Mouse (Mus musculus) neural tube, embryonic 10.5 days (tissue): ENCODE results near the gene Olfr19.
"Not testable (repeated sequence)": the region's sequence is repeated elsewhere in the genome, so short reads cannot be mapped to it uniquely, and the experiment has no call there.

Experiments
- DNase-seq: peaks from one replicate; pipeline ENCODE4 v3.0.0-alpha.2; 2017; ENCODE audit warnings: low spot score; ENCODE audit errors: extremely low spot score

Olfr19 gene

DNA sequence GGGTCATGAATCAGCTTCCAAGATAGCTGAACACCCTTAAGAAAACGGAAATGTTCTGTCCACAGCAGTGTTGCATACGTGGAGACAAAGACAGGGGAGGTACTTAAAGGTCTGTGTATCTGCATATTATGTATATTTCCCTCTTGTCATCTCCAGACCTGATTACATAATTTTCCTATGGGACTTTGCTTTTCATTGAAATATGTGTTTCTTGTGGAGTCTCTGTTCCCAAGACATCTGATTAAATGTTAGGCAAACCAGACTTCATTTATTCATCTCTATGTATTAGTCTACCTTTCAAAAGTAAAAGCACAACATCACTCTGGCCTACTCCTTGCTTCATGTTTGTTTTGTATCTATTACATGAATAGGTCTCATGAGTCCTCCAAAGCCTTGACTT, at the start of gene Olfr19:
Gene Olfr19 (minus strand): TSS at position 101 of the 400 bp plus-strand sequence.
- no peak for DNase-seq

DNA sequence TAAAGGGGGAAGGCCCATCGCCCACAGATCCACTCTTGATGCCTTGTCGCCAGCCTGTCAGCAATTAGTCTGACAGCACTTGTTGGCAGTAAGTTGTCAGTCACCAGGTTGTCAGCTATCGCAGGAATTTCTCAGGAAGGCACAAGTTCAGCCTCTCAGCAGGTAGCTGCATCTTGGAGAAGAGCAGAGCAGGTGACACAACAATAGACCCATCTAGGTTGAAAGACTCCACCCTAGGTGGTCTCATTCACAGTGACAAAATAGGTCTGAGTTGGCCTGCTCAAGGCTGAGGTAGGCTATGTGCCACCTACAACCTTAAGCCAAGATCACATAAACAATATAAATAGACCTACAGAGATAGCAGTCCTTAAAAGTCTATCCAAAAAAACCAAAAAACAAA, 8.8 kb upstream of the Olfr19 start:
- DNase-seq: no peak

DNA sequence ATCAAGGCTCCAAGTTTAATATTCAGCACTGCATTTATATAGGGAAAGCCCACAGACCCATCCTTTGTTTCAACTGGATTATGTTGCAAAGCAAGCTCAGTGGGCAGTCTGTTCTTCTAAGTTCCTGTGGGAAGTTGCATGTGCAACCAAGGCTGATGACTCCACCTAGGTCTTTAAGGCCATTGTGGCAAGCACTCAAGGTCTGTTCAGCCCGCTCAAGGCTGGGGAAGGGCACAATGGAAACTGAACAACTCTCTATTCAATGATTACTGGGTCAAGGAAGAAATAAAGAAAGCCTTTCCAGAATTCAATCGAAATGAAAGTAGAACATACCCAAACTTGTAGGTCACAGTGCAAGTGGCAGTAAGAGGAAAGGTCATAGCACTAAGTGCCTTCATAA, 7.8 kb upstream of the Olfr19 start:
- no peak for DNase-seq

DNA sequence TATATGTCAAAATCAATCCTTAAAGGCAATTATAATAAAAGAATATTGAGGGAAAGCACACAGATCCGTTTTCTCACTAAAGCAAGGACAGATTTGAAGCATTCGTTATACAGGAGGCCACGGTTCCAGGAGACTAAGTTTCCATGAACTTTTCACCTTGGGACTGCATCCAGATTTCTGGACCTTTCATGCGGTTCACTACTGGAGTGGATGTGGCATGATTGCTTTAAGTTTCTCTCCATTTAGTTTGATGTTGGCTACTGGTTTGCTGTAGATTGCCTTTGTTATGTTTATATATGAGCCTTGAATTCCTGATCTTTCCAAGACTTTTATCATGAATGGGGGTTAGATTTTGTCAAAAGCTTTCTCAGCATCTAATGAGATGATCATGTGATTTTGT, 11.2 kb downstream of the Olfr19 start:
- no peak for DNase-seq

DNA sequence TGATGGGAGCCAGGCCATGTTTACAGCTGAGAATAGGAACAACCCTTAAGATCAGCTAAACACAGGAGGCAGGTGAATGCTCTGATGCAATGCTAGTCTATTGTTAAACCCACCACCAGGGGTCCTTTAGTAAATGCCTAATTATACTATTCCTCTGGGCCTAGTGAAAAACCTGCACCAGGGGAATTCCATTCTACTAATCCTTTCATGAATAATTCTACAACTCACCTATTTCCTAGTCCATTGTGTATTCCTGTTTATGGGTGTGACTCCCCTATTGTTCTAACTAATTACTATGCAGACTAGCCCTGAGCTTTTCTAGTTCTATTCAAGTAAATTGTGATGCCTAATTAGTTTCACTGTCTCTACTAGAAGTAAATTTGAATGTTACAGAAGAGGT, 11.7 kb downstream of the Olfr19 start:
- DNase-seq: not testable (repeated sequence)

DNA sequence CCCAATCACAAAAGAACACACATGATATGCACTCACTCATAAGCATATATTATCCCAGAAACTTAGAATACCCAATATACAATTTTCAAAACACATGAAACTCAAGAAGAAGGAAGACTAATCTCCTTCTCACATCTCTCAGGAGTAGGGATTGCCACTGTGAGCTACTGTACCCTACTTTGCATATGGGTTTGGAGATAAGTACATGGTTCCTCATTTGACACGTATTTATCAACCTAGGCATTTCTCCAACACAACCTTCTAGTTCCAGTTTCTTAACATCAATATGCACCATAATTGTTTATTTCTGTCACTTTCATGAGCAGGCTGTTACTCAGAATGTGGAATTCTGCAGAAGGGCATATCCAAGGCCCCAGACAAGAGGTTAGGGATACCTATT, 31.1 kb downstream of the Olfr19 start:
- DNase-seq: no peak

DNA sequence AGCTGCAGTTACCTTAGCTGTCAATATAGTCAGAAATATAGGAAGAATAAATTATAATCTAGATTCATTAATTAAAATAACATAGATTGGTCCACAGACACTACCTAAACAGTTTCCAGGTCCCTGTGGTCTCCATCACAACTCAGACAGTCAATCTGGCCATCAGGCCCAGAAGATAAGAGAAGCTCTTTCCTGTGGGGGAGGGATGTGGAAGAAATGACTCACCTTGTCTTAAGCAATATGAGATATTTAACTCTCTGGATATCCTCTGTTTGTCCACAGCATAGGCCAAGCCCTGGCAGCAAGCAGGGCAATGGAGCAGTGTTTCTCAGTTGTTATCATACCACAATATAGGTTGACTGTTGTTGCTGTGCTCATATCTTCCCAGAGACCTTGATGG, 42.5 kb downstream of the Olfr19 start:
- DNase-seq: no peak
